Mouse (Mus musculus) ovary, adult 10 weeks (tissue): Measurements from ENCODE around the gene Clec9a. TPM values are rescaled to one million over a fixed set of nuclear protein-coding genes. Genes with fewer than 3 reads are reported as not detected.

ENCODE experiments used
- polyA plus RNA-seq: library from polyadenylated mRNA; stranded (reverse); fragments of 350-450 nt; fragmentation: Illumina TruSeq; extraction: RNeasy Lipid Tissue Mini Kit (QIAGEN cat#74804); gene quantifications from one replicate; pipeline ENCODE4 v1.2.3, GENCODE M21; 2014

The Clec9a gene
- 2.3 TPM for polyA plus RNA-seq

GRCm38 (mm10) chr6:129408562-129408961 lies at the start of gene Clec9a:
Gene Clec9a, plus strand, starts transcription at chr6:129408862.

GRCm38 (mm10) chr6:129385774-129386173 lies 22.9 kb upstream of the Clec9a start, which contains the start of gene Clec12b:
Gene Clec12b, minus strand, starts transcription at chr6:129385874.

GRCm38 (mm10) chr6:129396997-129397396 lies 11.7 kb upstream of the Clec9a start, which contains the start of gene Clec1b:
Gene Clec1b, plus strand, starts transcription at chr6:129397297.

GRCm38 (mm10) chr6:129451411-129452039 lies 42.9 kb downstream of the Clec9a start, which contains the start of gene Clec1a:
Gene Clec1a, minus strand, starts transcription at chr6:129452000.

Other genes with a start within 250 kb of the Clec9a start
- 56.6 TPM for gene Clec2d, start 228.2 kb upstream of the Clec9a start, polyA plus RNA-seq
- gene Cd69, start 133.4 kb upstream of the Clec9a start, polyA plus RNA-seq, result 1.3 TPM
- gene 4922502D21Rik, start 77.1 kb upstream of the Clec9a start, polyA plus RNA-seq, result not detected
- 24.3 TPM for gene Clec12a, start 66.2 kb upstream of the Clec9a start, polyA plus RNA-seq
- gene Clec12b, start 23.0 kb upstream of the Clec9a start, polyA plus RNA-seq, result not detected
- 4.0 TPM for gene Clec1b, start 11.6 kb upstream of the Clec9a start, polyA plus RNA-seq
- 52.7 TPM for gene Clec1a, start 43.1 kb downstream of the Clec9a start, polyA plus RNA-seq
- gene Olr1, start 98.3 kb downstream of the Clec9a start, polyA plus RNA-seq, result 0.48 TPM
- gene Tmem52b, start 103.7 kb downstream of the Clec9a start, polyA plus RNA-seq, result not detected
- gene Gabarapl1, start 124.3 kb downstream of the Clec9a start, polyA plus RNA-seq, result 40.3 TPM
- gene Klre1, start 169.0 kb downstream of the Clec9a start, polyA plus RNA-seq, result 1.0 TPM
- 5.4 TPM for gene Klrd1, start 182.9 kb downstream of the Clec9a start, polyA plus RNA-seq
- gene Klrk1, start 215.0 kb downstream of the Clec9a start, polyA plus RNA-seq, result 4.9 TPM
- not detected for gene Klrc3, start 234.5 kb downstream of the Clec9a start, polyA plus RNA-seq